Mouse (Mus musculus): ENCODE measurements at regions not wholly inside any gene's neighbourhood (a gene's known extent, or its start where the extent isn't known, plus 50 kb on each side); places are given as distances from the start of the nearest gene placed in this dataset.

GRCm38 (mm10) chr15:31827219-31827618 lies 225.6 kb downstream of the Fam173b start:
- no peak; the same call in 1 of the 2 replicates for ATAC-seq (ENCODE audit: insufficient number of reproducible peaks, low FRiP score, low TSS enrichment)

- no peak for ATAC-seq (ENCODE audit: insufficient number of reproducible peaks, low FRiP score, low TSS enrichment)
Measured at GRCm38 (mm10) chr15:31841519-31841918, 239.9 kb downstream of the Fam173b start.

- ATAC-seq (ENCODE audit: insufficient number of reproducible peaks, low FRiP score, low TSS enrichment): no peak
Measured at GRCm38 (mm10) chr15:31854764-31855163, 253.1 kb downstream of the Fam173b start.

- no peak for ATAC-seq (ENCODE audit: insufficient number of reproducible peaks, low FRiP score, low TSS enrichment)
Measured at GRCm38 (mm10) chr15:31855188-31855587, 253.5 kb downstream of the Fam173b start.

- ATAC-seq (ENCODE audit: insufficient number of reproducible peaks, low FRiP score, low TSS enrichment): no peak
Measured at GRCm38 (mm10) chr15:31869100-31869499, 267.4 kb downstream of the Fam173b start.

- ATAC-seq (ENCODE audit: insufficient number of reproducible peaks, low FRiP score, low TSS enrichment): no peak
Measured at GRCm38 (mm10) chr15:31869673-31870417, 268.2 kb downstream of the Fam173b start.

DNA sequence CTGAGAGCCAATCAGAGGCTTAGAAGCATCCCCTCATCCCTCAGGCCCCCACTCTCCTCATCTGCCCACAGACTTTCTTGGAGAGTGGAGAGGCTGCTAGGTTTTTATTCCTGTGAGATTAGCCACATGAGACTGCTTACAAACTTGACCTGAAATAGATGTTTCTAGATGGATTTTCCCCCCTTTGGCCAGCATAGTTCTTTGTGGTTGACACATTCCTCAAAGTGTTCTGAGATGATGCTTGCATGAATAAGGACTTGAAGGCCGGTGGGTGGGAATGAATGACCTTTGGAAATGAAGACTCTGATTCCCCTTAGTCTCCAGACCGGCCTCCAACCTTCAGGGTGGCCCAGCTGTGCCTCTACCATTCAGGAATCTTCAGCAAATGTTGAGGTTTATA lies 273.8 kb downstream of the Fam173b start:
- no peak for ATAC-seq (ENCODE audit: insufficient number of reproducible peaks, low FRiP score, low TSS enrichment)

- ATAC-seq (ENCODE audit: insufficient number of reproducible peaks, low FRiP score, low TSS enrichment): no peak
Measured at GRCm38 (mm10) chr15:31880479-31880878, 278.8 kb downstream of the Fam173b start.

DNA sequence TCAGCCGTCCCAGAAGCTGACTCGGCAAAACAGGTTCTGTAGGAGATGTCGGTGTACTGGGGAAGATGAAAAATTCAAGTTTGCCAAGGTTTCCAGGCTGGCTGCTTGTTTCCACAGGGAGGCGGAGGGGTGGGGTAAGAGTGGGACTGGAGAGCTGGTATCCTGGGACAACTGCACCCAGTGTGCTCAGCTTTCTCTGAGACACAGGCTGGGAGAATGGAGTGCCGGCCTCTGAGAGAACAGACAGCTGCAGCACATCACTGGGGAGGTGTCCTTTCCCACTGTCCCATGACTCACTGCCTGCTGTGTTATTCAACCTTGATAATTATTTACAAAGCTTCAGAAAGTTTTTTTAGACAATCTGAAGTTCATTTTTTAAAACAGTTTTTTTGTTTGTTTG lies 280.7 kb downstream of the Fam173b start:
- ATAC-seq (ENCODE audit: insufficient number of reproducible peaks, low FRiP score, low TSS enrichment): no peak

DNA sequence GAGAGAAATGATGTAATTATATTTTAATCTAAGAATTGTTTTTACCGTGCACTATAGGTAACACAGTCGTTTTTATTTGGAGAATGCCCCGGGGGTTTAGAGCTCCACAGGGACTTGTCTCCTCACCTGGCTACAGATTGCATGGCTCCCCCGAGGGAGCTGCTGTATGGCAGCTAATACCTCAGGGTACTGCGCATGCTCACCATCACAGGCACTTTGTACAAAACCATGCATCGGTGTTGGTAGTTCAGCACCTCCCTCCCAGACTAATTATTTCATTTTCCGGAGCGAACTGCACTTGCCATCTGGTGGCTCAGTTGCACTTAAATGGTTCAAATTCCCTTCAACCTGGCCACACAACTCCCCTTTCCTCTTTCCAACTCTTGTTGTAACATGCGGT lies 281.9 kb downstream of the Fam173b start:
- ATAC-seq (ENCODE audit: insufficient number of reproducible peaks, low FRiP score, low TSS enrichment): peak; percentile 56

GRCm38 (mm10) chr15:31898904-31899650 lies 278.0 kb upstream of the Tas2r119 start:
- no peak for ATAC-seq (ENCODE audit: insufficient number of reproducible peaks, low FRiP score, low TSS enrichment)

DNA sequence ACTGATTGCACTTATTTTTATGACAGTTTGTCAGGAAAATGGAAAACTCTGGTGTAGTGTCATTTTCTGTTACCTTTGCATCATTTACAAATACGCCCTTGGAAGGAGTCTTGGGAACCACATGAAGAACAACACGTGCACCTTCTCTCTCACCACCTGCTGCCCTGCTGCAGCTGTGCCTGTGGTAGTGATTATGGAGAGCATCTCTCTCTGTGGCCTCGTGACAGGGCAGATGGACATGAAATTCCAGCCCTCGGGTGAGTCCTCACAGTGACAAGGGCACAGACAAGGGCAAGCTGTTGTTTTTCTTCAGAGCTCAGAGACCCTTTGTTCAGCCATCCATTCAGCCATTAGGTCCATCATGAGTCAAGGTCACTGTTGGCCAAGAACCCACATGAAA lies 276.8 kb upstream of the Tas2r119 start:
- ATAC-seq (ENCODE audit: insufficient number of reproducible peaks, low FRiP score, low TSS enrichment): no peak

- no peak for ATAC-seq (ENCODE audit: insufficient number of reproducible peaks, low FRiP score, low TSS enrichment)
Measured at GRCm38 (mm10) chr15:31908432-31908831, 268.7 kb upstream of the Tas2r119 start.

DNA sequence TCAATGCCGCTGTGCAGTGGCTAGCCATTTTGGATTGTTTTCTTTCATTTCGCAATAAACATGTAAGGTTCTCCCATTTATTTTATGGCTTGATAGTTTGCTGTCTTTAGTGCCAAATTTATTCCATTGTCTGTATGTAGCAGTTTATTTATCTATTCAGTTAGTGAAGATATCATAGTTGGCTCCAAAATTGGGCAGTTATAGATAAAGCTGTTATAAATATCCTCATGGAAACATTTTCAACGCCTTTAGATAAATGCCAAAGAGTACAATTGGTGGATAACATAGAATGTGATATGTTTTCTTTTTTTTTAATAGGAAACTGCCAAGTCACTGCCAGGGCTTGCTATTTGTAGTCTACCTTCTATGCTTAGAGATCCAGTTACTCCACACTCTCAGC lies 265.1 kb upstream of the Tas2r119 start:
- ATAC-seq (ENCODE audit: insufficient number of reproducible peaks, low FRiP score, low TSS enrichment): no peak

DNA sequence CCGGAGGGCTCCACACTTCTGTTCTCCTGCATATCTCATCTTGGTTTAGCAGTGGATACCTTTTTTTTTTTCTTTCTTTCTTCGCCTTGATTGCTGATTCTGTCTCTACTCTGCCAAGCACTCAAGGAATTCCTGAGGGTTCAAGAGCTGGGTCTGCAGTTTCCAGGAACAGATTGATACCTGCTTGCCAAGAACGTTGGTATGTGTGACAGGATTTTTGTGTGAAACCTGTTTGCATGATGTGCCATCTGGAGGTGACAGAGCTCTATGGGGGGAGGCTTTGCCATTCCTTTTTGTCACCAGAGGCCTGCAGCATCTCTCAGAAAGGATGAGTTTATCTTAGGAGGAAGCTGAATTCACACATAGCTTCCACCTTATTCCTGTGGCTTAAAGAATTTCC lies 255.6 kb upstream of the Tas2r119 start:
- peak; percentile 80 for ATAC-seq (ENCODE audit: insufficient number of reproducible peaks, low FRiP score, low TSS enrichment)

DNA sequence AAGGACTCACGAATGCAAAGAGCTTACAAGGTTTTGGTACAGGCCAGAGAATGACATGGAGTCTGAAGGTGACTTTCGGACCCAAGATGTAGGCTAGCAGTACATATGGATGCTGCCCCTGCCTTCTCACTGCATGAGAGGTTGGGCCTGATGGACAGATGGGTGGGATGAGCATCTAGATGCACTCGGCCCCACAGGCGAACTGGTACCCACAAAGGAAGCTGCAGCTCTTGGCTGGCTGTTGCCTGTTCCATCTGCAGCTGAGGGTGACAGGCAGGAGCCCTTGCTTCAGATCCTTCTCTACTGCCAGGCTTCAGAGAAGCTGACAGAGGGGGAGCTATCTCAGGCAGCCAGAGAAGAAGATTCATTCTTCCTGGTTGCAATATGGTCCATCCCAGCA lies 216.8 kb upstream of the Tas2r119 start:
- ATAC-seq (ENCODE audit: insufficient number of reproducible peaks, low FRiP score, low TSS enrichment): 0 out of 2 replicates have a peak, but pooled peaks have one; percentile 26

DNA sequence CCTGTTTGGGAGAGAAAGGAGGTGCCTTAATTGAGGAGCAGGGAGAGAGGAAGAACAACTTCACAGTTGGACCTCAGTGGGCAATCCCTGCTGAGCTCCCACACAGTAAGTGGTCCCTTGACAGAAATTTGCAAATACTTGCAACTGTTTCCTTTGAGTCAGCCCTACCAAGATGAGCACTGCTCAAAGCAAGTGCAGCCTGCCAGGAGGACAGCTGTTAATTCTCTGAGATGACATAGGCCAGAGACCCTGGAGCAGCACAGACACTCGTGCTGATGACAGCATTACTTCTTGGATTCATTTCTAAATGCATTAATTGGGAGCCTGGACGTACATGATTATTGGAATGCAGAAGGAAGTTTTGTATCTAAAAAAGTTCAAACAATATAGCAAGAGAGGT lies 215.1 kb upstream of the Tas2r119 start:
- ATAC-seq (ENCODE audit: insufficient number of reproducible peaks, low FRiP score, low TSS enrichment): no peak

- no peak for ATAC-seq (ENCODE audit: insufficient number of reproducible peaks, low FRiP score, low TSS enrichment)
Measured at GRCm38 (mm10) chr15:31964911-31965310, 212.2 kb upstream of the Tas2r119 start.

DNA sequence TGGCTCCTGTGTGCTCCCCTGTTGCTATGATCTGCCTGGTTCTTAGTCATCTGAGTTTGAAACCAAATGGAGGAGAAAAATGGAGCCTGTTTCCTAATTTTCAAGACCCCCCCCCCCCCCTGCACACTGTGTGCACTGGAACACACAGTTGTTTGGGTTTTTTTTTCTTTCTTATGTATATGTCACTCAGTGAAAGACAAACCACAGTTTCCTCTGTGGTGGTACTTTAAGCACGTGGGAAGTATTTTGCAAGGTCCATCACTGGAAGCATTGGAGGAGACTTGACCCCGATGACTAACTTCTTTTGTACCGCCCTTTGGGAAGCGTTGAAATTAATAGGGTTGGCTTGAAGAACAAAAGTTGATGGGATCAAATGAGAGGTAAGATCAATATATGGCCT lies 211.5 kb upstream of the Tas2r119 start:
- no peak for ATAC-seq (ENCODE audit: insufficient number of reproducible peaks, low FRiP score, low TSS enrichment)

DNA sequence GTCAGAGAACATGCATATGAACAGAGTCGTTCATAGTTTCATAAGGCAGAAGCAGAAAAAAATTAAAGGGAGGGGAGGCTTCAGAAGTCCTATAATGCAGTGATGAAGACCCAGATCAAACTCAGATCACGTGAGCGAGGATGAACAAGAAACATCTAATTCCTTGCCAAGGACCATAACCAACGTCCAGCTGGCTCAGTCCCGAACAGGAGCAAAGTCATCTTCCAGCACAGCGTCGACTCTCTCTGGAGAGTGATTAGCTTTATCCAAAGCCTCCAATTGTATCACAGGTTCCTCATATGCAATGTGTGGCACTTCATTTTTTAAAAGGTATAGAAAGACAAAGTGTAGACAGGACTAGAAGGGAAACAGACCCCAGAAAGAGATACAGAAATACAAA lies 204.2 kb upstream of the Tas2r119 start:
- ATAC-seq (ENCODE audit: insufficient number of reproducible peaks, low FRiP score, low TSS enrichment): no peak

- peak; percentile 85 for ATAC-seq (ENCODE audit: insufficient number of reproducible peaks, low FRiP score, low TSS enrichment)
Measured at GRCm38 (mm10) chr15:31973889-31974288, 203.2 kb upstream of the Tas2r119 start.

DNA sequence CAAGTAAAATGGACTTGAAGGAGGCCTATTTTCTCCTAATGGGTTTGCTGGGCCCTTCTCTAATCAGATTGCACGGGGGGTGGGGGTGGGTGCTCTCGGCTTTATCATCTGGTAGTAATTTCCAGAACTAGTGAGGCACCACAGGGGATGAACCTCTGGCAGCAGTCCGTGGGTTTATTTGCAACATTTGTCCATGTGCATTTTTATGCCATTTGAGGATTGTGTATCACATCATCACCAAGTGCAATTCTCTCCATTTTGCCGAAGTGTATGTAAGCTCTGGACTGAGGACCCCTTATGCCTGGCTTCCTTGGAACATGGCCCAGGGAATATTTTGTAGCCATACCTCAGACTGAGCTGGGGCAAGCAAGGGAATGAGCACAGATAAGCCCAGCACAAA lies 200.6 kb upstream of the Tas2r119 start:
- no peak for ATAC-seq (ENCODE audit: insufficient number of reproducible peaks, low FRiP score, low TSS enrichment)
